Mouse (Mus musculus): Measurements from ENCODE around the gene Acyp1. TPM values are rescaled to one million over a fixed set of nuclear protein-coding genes. Genes with fewer than 3 reads are reported as not detected.

Acyp1 gene
- total RNA-seq, 2 experiments from 2014 or later: 15.7 to 18.0 TPM

DNA sequence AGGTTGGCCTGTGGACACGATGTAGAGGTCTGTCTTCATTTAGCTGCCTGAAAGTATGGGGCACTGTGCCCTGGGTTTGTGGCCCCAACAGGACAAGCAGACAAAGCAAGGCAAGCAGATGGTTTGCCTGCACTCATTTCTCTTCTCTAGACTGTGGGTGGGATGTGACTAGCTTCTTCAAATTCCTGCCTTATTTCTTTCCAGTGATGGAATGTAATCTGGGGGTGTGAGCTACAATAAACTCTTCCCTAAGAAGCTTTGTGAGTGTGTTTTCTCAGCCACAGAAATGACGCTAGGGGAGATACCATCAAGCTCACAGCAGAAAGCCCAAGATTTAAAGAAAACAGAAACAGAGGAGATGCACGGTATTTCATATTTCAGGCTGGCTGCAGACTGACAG is 36.2 kb downstream of the Acyp1 start:
- no peak for DNase-seq (ENCODE audit: low spot score in 2 of 2)

DNA sequence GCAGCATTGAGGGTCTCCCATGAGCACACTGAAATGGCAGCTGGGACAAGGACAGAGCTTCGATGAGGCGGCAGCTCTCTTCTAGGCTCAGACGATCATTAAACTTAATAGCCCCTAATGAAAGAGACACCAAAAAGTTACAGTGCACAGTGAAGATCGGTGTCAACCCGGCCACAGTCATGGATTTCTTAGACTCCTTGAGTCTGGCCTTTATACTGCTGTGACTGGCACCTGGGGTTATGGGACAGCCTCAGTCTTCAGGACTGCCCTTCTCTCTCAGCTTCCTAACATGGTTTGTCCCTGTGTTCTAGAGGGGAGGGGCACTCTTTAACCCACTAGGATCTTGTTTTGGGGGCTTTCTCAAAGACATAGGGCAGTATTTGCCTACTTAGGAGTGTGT is 50.7 kb downstream of the Acyp1 start:
- DNase-seq (ENCODE audit: low spot score in 2 of 2): no peak

DNA sequence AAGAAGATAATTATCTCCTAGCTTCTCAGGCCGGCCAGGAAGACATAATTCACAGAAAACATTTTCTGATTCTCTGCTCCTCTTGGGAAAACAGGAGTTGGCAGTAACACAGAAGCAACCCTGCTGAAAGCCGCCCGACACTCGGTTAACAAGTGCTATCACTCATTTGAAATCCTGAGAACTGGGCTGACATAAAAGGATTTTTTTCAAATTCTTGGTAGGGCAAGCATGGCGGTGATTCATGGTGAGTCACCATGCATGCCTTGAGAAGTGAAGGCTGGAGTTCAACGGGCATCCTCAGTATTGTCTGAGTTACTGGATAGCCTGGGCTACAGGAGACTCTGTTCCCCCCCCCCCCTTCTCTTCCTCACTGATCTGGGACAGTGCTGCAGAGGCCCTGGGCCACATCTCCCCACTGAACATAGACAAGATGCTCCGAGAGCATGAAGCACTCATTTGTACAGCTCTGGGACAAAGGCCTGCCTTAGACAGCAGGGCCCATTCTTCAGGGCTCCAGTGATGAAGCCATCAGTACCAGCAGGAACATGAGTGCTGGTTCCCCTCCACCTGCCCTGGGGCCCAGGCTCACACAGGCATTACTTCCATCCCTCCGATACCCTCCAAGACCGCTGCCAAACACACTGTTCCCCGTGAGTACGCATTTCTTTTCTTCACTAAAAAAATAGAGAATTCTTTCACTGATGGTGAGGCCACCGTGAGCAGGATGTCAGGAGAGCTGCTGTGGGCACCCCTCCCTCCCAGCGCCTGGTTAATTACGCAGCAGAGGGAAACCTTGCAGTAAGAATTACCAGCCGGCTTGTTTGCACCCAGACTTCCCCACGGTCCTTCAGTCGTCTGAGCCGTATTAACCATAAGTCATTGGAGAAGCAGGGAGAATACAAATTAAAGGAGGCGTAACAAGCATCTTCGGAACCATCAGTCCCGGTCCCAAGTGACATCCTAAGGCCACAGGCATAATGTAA is 54.6 kb downstream of the Acyp1 start:
- no peak for DNase-seq (ENCODE audit: low spot score in 2 of 2)

DNA sequence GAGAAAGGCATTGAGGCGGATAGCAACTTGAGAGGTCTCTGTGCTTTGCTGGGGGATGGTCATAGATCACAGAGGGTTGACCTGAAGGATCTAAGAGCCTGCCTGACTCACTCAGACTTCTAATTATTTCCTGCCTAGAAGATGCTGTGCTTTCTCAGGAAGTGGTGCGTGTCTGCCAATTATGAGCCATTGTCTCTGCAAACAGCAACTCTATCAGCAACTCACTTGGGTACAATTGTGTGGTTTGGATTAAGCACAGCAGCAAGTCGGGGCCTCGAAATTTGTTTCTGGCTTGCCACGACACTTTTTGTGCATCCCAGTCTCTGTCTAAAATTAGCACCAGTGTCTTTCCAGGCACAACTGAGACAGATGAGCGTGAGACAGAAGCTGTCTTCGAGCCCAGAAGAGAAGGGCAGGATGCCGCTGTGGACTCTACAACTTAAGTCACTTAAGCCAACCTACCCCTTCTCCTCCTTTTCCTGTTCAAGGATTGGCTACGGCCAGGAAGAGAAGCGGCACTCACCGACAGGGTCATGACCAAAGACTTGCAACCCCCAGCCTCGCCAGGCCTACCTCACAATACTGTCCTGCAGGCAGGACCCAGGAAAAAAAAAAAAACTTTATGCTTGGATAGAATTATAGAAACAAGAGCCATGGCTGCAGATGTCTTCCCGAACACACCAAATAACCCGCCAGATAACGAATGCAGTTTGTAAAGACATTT is 60.2 kb downstream of the Acyp1 start:
- DNase-seq (ENCODE audit: low spot score in 2 of 2): no peak

DNA sequence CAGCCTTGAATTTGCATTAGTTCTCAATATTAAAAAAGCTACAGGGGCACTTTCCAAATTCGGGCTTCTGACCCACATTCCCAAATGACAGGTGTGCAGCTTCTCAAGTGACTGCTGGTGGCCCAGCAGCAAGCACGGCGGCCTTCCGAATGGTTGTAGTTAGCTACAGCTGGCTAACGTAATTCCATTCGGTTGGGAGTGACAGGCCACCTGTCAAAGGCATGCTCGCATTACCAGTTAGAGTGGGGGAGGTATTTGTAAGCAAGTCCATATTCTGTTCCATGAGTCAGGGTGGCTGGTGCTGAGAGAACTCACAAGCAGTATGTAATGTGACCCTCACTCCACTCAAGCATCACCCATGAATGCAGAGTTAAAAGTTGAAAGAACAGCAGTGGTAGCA is 61.0 kb downstream of the Acyp1 start:
- DNase-seq (ENCODE audit: low spot score in 2 of 2): peak in 1 of 2 experiments; percentile 54

Small RNA genes within 50 kb of the gene (microRNA-seq; reads per million reads assigned to microRNA genes)
- not detected for gene Mir6938

Other genes starting within 250 kb of the Acyp1 start
- gene Prox2, start 177.7 kb downstream of the Acyp1 start, total RNA-seq (2021): 1 to 10 TPM; 3.2 to 4.7 TPM
- 100 to 1,000 TPM; 248 to 258 TPM for gene Dlst, start 177.6 kb downstream of the Acyp1 start, total RNA-seq (2021)
- gene Rps6kl1, start 137.2 kb downstream of the Acyp1 start, total RNA-seq (2021): under 1 TPM; 0.47 to 0.49 TPM
- gene Pgf, start 110.6 kb downstream of the Acyp1 start, total RNA-seq (2021): 1 to 10 TPM; 5.6 to 6.4 TPM
- gene Eif2b2, start 69.0 kb downstream of the Acyp1 start, total RNA-seq (2021): 10 to 100 TPM; 80.6 to 95.1 TPM
- gene Mlh3, start 17.8 kb downstream of the Acyp1 start, total RNA-seq (2021): 10 to 100 TPM; 10.6 to 11.5 TPM
- gene Zc2hc1c, start 153 bp upstream of the Acyp1 start, total RNA-seq (2021): 1 to 10 TPM in 1 of 2 experiments, under 1 TPM in 1; 0.73 to 1.4 TPM
- gene Nek9, start 50.9 kb upstream of the Acyp1 start, total RNA-seq (2021): 10 to 100 TPM; 59.6 to 60.9 TPM
- gene Tmed10, start 86.4 kb upstream of the Acyp1 start, total RNA-seq (2021): 100 to 1,000 TPM; 190 to 191 TPM
- 10 to 100 TPM; 19.0 to 20.0 TPM for gene Fos, start 185.5 kb upstream of the Acyp1 start, total RNA-seq (2021)

Measured in gastrocnemius, postnatal 4 days (tissue).